Mouse (Mus musculus) stomach, embryonic 14.5 days (tissue): ENCODE data around the gene Gtf2ird2. TPM values are rescaled to one million over a fixed set of nuclear protein-coding genes. Genes with fewer than 3 reads are reported as not detected.

Experiments
- ATAC-seq: fragments of 200-750 bp; cut with Nextera tagmentation; 2 replicates; pipeline ENCODE4 v1.8.0; 2017; ENCODE audit warnings: low read depth, moderate TSS enrichment; ENCODE audit not compliant: insufficient number of reproducible peaks, insufficient read depth, low FRiP score
- H3K27ac ChIP-seq: fragments of 300-500 bp; sonication (generic); 2 replicates; pipeline ENCODE4 v1.5.1; 2014; ENCODE audit warnings: mild to moderate bottlenecking, low read length, moderate library complexity, mixed read lengths
- H3K27me3 ChIP-seq: fragments of 300-500 bp; sonication (generic); 2 replicates; pipeline ENCODE4 v1.6.1; 2014; ENCODE audit warnings: low read length, control low read depth, mixed read lengths; ENCODE audit not compliant: control insufficient read depth, insufficient read depth
- H3K36me3 ChIP-seq: fragments of 300-500 bp; sonication (generic); 2 replicates; pipeline ENCODE4 v1.6.1; 2014; ENCODE audit warnings: mild to moderate bottlenecking, control low read depth, low read length, moderate library complexity, mixed read lengths; ENCODE audit not compliant: control insufficient read depth, insufficient read depth
- H3K4me1 ChIP-seq: fragments of 300-500 bp; sonication (generic); 2 replicates; pipeline ENCODE4 v1.6.1; 2014; ENCODE audit warnings: low read length, control low read depth, mixed read lengths; ENCODE audit not compliant: control insufficient read depth, insufficient read depth
- H3K4me2 ChIP-seq: fragments of 300-500 bp; sonication (generic); replicated peaks from 2 replicates; pipeline ENCODE4 v1.6.1; 2014; ENCODE audit warnings: low read depth, low read length, control low read depth
- H3K4me3 ChIP-seq: fragments of 300-500 bp; sonication (generic); 2 replicates; pipeline ENCODE4 v1.5.1; 2014; ENCODE audit warnings: low read depth, low read length, control low read depth
- H3K9ac ChIP-seq: fragments of 300-500 bp; sonication (generic); replicated peaks from 2 replicates; pipeline ENCODE4 v1.6.1; 2014; ENCODE audit warnings: low read depth, mild to moderate bottlenecking, control low read depth, low read length, moderate library complexity, mixed read lengths
- H3K9me3 ChIP-seq: fragments of 300-500 bp; sonication (generic); 2 replicates; pipeline ENCODE4 v1.6.1; 2016; ENCODE audit warnings: low read depth, low read length, control low read depth; ENCODE audit not compliant: control insufficient read depth
- WGBS: fragments of 180-500 bp; shearing (Covaris S2); extraction: QIAGEN DNeasy Blood & Tissue Kit; methylation state at CpG from one replicate; pipeline ENCODE4 v1.1.7; 2014; 5-methylcytosine and 5-hydroxymethylcytosine counted together
- polyA plus RNA-seq: library from polyadenylated mRNA; unstranded; fragments of >200 nt; fragmentation: Nextera tagmentation; extraction: Ambion mirVana; gene quantifications from 2 replicates; pipeline ENCODE4 v1.2.1, GENCODE M21; 2014

Gene Gtf2ird2
- polyA plus RNA-seq, 1 experiment from 2014 or later = 10.1 TPM

- H3K4me2 ChIP-seq = no peak overlapping the region
- no peak overlapping the region for H3K9ac ChIP-seq
- 0 out of 2 replicates have a peak, but pooled peaks have one; percentile 15 for ATAC-seq
- 24% methylated on average over 7 of the region's 7 CpGs for WGBS
- no peak overlapping the region for H3K4me3 ChIP-seq
- peak overlapping the region; percentile 48 for H3K27ac ChIP-seq
- peaks cover 25% of the 10 kb centered on the region; the same call in 1 of the 2 replicates for H3K4me1 ChIP-seq
- H3K27me3 ChIP-seq = no peaks in the 10 kb centered on the region
- no peaks in the 10 kb centered on the region for H3K9me3 ChIP-seq
- peaks cover 18% of the 10 kb centered on the region for H3K36me3 ChIP-seq
Observed at GRCm38 (mm10) chr5:134232568-134232967, 48.7 kb downstream of the Gtf2ird2 start.

- H3K9ac ChIP-seq = no peak overlapping the region
- no peak overlapping the region for H3K4me2 ChIP-seq
- H3K9me3 ChIP-seq = no peaks in the 10 kb centered on the region
- H3K27me3 ChIP-seq = no peaks in the 10 kb centered on the region
- H3K4me3 ChIP-seq = no peak overlapping the region
- peaks cover 25% of the 10 kb centered on the region for H3K36me3 ChIP-seq
- 62% methylated on average over 7 of the region's 7 CpGs for WGBS
- H3K4me1 ChIP-seq = peaks cover 25% of the 10 kb centered on the region; the same call in 1 of the 2 replicates
- peak overlapping the region; percentile 39; the same call in 1 of the 2 replicates for H3K27ac ChIP-seq
- no peak for ATAC-seq
Observed at GRCm38 (mm10) chr5:134233244-134233651, 49.4 kb downstream of the Gtf2ird2 start.

GRCm38 (mm10) chr5:134234205-134234604 is 50.4 kb downstream of the Gtf2ird2 start:
- Histone ChIP-seq H3K4me3 (no peak overlapping the region), H3K4me1 (peaks cover 25% of the 10 kb centered on the region; the same call in 1 of the 2 replicates), H3K9me3 (no peaks in the 10 kb centered on the region), H3K9ac (no peak overlapping the region), H3K4me2 (no peak overlapping the region), H3K27me3 (no peaks in the 10 kb centered on the region), H3K27ac (peak overlapping the region; percentile 10; the same call in 1 of the 2 replicates), H3K36me3 (peaks cover 34% of the 10 kb centered on the region)
- 43% methylated on average over 2 of the region's 2 CpGs for WGBS
- ATAC-seq = no peak

GRCm38 (mm10) chr5:134235111-134235510 is 51.3 kb downstream of the Gtf2ird2 start:
- no peak overlapping the region for H3K4me3 ChIP-seq
- WGBS = 20% methylated on average over 6 of the region's 6 CpGs

GRCm38 (mm10) chr5:134236241-134236640 is 52.4 kb downstream of the Gtf2ird2 start:
- Histone ChIP-seq H3K27ac (no peak overlapping the region), H3K9ac (no peak overlapping the region), H3K9me3 (no peaks in the 10 kb centered on the region), H3K4me3 (no peak overlapping the region), H3K27me3 (no peaks in the 10 kb centered on the region), H3K36me3 (peaks cover 55% of the 10 kb centered on the region), H3K4me1 (peaks cover 25% of the 10 kb centered on the region; the same call in 1 of the 2 replicates), H3K4me2 (no peak overlapping the region)
- ATAC-seq = no peak
- WGBS = 78% methylated on average over 3 of the region's 3 CpGs

More at GRCm38 (mm10) chr5:134235111-134235510, 51.3 kb downstream of the Gtf2ird2 start:
- H3K4me1 ChIP-seq = peaks cover 25% of the 10 kb centered on the region; the same call in 1 of the 2 replicates
- ATAC-seq = no peak
- H3K9me3 ChIP-seq = no peaks in the 10 kb centered on the region
- no peaks in the 10 kb centered on the region for H3K27me3 ChIP-seq
- no peak overlapping the region for H3K4me2 ChIP-seq
- H3K27ac ChIP-seq = peak overlapping the region; percentile 56; the same call in 1 of the 2 replicates
- peaks cover 43% of the 10 kb centered on the region for H3K36me3 ChIP-seq
- no peak overlapping the region for H3K9ac ChIP-seq

DNA sequence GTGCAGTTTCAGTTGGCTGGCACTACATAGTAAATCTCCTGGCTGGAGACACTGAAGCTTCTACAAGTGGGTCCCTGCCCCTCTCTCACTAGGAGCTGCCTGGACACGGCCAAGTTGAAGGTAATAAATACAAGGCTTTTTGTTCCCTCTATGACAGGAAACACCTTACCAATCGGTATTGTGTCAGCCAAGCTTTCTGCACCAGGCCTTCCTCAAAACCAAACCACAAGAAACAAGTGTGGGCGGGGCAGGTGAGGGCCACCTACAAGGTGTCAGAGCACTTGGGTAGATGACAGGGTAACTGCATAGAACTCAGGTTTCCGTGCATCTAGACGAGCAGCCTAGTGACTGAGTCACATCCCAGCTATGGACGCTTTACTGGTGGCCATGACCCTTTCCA is 53.0 kb downstream of the Gtf2ird2 start:
- Histone ChIP-seq H3K4me2 (no peak overlapping the region), H3K27ac (no peak overlapping the region), H3K27me3 (no peaks in the 10 kb centered on the region), H3K4me3 (no peak overlapping the region), H3K9ac (no peak overlapping the region), H3K9me3 (no peaks in the 10 kb centered on the region), H3K4me1 (peaks cover 25% of the 10 kb centered on the region; the same call in 1 of the 2 replicates), H3K36me3 (peaks cover 60% of the 10 kb centered on the region)
- no peak for ATAC-seq
- 79% methylated on average over 6 of the region's 6 CpGs for WGBS

DNA sequence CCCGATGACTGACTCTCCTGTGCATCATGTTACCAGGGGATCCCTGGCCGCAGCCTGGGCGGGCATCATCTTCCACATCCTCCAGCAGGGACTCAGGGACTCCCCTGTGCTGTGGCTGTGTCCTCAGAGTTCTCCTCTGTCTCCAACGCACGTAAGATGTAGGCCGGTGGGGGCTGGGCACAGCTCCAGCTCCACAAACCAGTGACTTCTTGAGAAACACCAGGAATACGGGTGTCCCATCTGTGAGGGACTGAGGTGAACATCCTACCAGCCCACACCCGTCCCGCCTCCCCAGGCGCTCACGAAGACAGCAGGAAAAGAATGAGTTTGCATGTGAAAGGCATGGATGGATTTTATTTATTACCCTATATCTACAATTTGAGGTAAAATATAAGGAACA is 53.7 kb downstream of the Gtf2ird2 start:
- Histone ChIP-seq H3K4me1 (peaks cover 23% of the 10 kb centered on the region; the same call in 1 of the 2 replicates), H3K9me3 (no peaks in the 10 kb centered on the region), H3K4me3 (no peak overlapping the region), H3K27me3 (no peaks in the 10 kb centered on the region), H3K4me2 (no peak overlapping the region), H3K9ac (no peak overlapping the region), H3K36me3 (peaks cover 67% of the 10 kb centered on the region), H3K27ac (no peak overlapping the region)
- ATAC-seq = no peak
- WGBS = 91% methylated on average over 11 of the region's 11 CpGs

DNA sequence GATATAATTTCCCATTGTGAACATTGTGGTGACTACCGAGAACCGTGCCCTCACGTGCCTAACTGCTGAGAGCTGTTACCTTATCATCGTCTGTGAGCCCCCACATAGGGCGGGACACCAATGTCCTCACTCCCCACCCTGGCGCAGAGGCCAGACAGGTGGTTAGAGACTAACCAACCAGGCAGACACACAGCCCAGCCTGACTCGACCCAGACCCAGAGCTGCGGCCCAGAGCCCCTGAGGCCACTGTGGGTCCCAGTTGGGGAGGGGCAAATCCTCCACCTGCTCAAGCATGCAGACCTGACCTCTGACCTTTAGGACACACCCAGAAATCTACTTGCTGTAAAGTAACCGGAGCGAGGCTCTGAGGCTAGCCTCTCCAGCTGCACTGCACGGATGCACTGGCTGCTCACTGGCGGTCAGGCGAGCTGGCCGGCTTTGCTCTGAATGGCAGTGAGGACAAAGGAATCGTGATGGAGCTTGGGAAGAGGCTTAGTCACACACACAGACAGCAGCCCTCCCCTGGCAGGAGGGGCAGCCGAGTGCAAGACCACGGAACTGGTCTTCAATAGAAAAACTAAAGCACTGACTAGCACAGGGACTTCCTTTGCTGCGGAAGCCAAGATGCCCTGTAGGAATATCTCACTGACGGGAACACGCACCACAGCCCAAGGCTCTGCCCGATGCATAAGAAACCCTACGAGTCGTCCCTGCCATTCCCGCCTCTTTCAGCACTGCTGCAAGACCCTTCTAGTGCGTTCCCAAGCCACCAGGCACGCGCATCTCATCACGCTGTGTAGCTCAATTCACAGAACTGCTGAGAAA is 54.3 kb downstream of the Gtf2ird2 start:
- WGBS = 85% methylated on average over 28 of the region's 28 CpGs
- H3K27ac ChIP-seq = no peak overlapping the region
- no peak overlapping the region for H3K9ac ChIP-seq
- no peak overlapping the region for H3K4me3 ChIP-seq
- H3K27me3 ChIP-seq = no peaks in the 10 kb centered on the region
- peaks cover 20% of the 10 kb centered on the region; the same call in 1 of the 2 replicates for H3K4me1 ChIP-seq
- no peaks in the 10 kb centered on the region for H3K9me3 ChIP-seq
- no peak overlapping the region for H3K4me2 ChIP-seq
- no peak for ATAC-seq
- H3K36me3 ChIP-seq = peaks cover 73% of the 10 kb centered on the region
